In genomic region chr1:133423166-133423542, GRCm38 (mm10) we compare ENCODE assay signal across 9 mouse cellular contexts. TPM values are rescaled to one million over a fixed set of nuclear protein-coding genes. Genes with fewer than 3 reads are reported as not detected.
DNase-seq lines count a peak whose midpoint lies in the region; ATAC-seq lines count a peak whose summit lies in the region.
"Had no signal": no experiment of that assay in that cellular context is flagged by ENCODE, and none has a peak within 500 bp of the region (broad histone marks: within the 10 kb centered on the region; RNA-seq: fewer than 3 reads in every experiment).

No protein-coding gene starts in this region.

- peak overlapping the region; percentile 86 for H3K4me2 ChIP-seq in liver, embryonic 11.5 days
- H3K4me2 ChIP-seq in stomach, embryonic 16.5 days (ENCODE audit: low read depth, low read length): peak overlapping the region; percentile 85

- peak overlapping the region; percentile 67 for H3K4me3 ChIP-seq in liver, embryonic 11.5 days (ENCODE audit: low read depth, low read length)
- peak overlapping the region; percentile 52 for H3K4me3 ChIP-seq in stomach, embryonic 16.5 days (replicated peaks; ENCODE audit: low read length)

- H3K4me1 ChIP-seq in liver, embryonic 11.5 days (replicated peaks; ENCODE audit: control insufficient read depth, insufficient read depth, low read length): peaks cover 6% of the 10 kb centered on the region
- H3K4me1 ChIP-seq in stomach, embryonic 16.5 days (ENCODE audit: control insufficient read depth, insufficient read depth, low read length): peaks cover 32% of the 10 kb centered on the region

- WGBS in liver, embryonic 11.5 days: under 1% methylated on average over 31 of the region's 31 CpGs
- WGBS in stomach, embryonic 16.5 days: under 1% methylated on average over 31 of the region's 31 CpGs

- H3K27me3 ChIP-seq in liver, embryonic 11.5 days (replicated peaks; ENCODE audit: control insufficient read depth, insufficient read depth, low read length): peaks cover 39% of the 10 kb centered on the region
- H3K27me3 ChIP-seq in stomach, embryonic 16.5 days (ENCODE audit: control insufficient read depth, insufficient read depth, low read length): no peaks in the 10 kb centered on the region

- no peaks in the 10 kb centered on the region for H3K9me3 ChIP-seq in liver, embryonic 11.5 days (ENCODE audit: control insufficient read depth, low read length)
- no peaks in the 10 kb centered on the region for H3K9me3 ChIP-seq in stomach, embryonic 16.5 days (replicated peaks; ENCODE audit: control insufficient read depth, low read length)

- peak overlapping the region; percentile 63 for H3K9ac ChIP-seq in liver, embryonic 11.5 days (ENCODE audit: low read depth, low read length)
- H3K9ac ChIP-seq in stomach, embryonic 16.5 days (ENCODE audit: low read length): peak overlapping the region; percentile 86

- no peaks in the 10 kb centered on the region for H3K36me3 ChIP-seq in liver, embryonic 11.5 days (ENCODE audit: control insufficient read depth, insufficient read depth, low read length)
- H3K36me3 ChIP-seq in stomach, embryonic 16.5 days (ENCODE audit: control insufficient read depth, insufficient read depth, low read length): no peaks in the 10 kb centered on the region

- H3K27ac ChIP-seq in liver, embryonic 11.5 days (ENCODE audit: low read depth, low read length): no peak overlapping the region
- H3K27ac ChIP-seq in stomach, embryonic 16.5 days (ENCODE audit: low read length): peak overlapping the region; percentile 93; the same call in 1 of the 2 replicates

- ATAC-seq in liver, embryonic 11.5 days (replicated peaks; ENCODE audit: low FRiP score): no peak
- ATAC-seq in stomach, embryonic 16.5 days (ENCODE audit: insufficient read depth, low FRiP score): 0 out of 2 replicates have a peak, but pooled peaks have one; percentile 2

- peak; percentile 46 for DNase-seq in adrenal gland, postnatal 10 days
- no peak for DNase-seq in adrenal gland, adult (ENCODE audit: inconsistent age in 2 of 2, low spot score in 1 of 2)
- DNase-seq in thymus, postnatal 4 days: peak; percentile 50
- DNase-seq in thymus, adult 18-20 months: no peak
- DNase-seq in liver, embryonic 11.5 days (ENCODE audit: low spot score): no peak
- DNase-seq in layer of hippocampus, adult 18-20 months (ENCODE audit: low spot score in 2 of 2): no peak
- DNase-seq in left cerebral cortex, adult 11 months (ENCODE audit: low spot score): no peak

RNA-seq across cellular contexts. Expression of gene Sox13, which starts 1.0 kb away (rescaled TPM):
- total RNA-seq in adrenal gland, postnatal 10 days (2021): 10 to 100 TPM; 18.5 to 23.2 TPM
- polyA plus RNA-seq in liver, embryonic 11.5 days (2014; fragmentation: Nextera tagmentation; extraction: Ambion mirVana): 4.1 and 4.4 TPM in 2 replicates
- 5.2 and 5.6 TPM in 2 replicates for polyA plus RNA-seq in stomach, embryonic 16.5 days (2015; fragmentation: Nextera tagmentation; extraction: Ambion mirVana)
- 1 to 10 TPM; 7.4 to 7.9 TPM for total RNA-seq in layer of hippocampus, adult 18-20 months (2021)

RNA-seq across cellular contexts. Expression of gene Etnk2, which starts 59.8 kb away (rescaled TPM):
- total RNA-seq in adrenal gland, postnatal 10 days (2021): 10 to 100 TPM; 10.2 to 24.1 TPM
- 4.5 and 5.8 TPM in 2 replicates for polyA plus RNA-seq in liver, embryonic 11.5 days (2014; fragmentation: Nextera tagmentation; extraction: Ambion mirVana)
- polyA plus RNA-seq in stomach, embryonic 16.5 days (2015; fragmentation: Nextera tagmentation; extraction: Ambion mirVana): 4.5 and 4.7 TPM in 2 replicates
- total RNA-seq in layer of hippocampus, adult 18-20 months (2021): 1 to 10 TPM; 1.0 to 2.1 TPM
- total RNA-seq: neutrophil, adult 5-6 weeks had no signal

Comparison
In these comparisons a context has a peak if more than half of its experiments do, and no peak if none do; other contexts are left out.
1. DNase-seq: peak in adrenal gland, postnatal 10 days (single experiment) and thymus, postnatal 4 days (single experiment); none in adrenal gland, adult (0 of 2), thymus, adult 18-20 months (0 of 2), liver, embryonic 11.5 days (single experiment), layer of hippocampus, adult 18-20 months (0 of 2) and left cerebral cortex, adult 11 months (single experiment).